Mouse (Mus musculus) embryonic fibroblast, embryonic 13.5 days (primary cell): Measurements from ENCODE around the gene Mphosph9.

Experiments used
- CTCF ChIP-seq: IDR thresholded peaks from 2 replicates; pipeline ENCODE4 v1.5.1; 2011; ENCODE audit warnings: mild to moderate bottlenecking, control low read depth, low read length, moderate library complexity, borderline replicate concordance; ENCODE audit not compliant: insufficient read depth
- POLR2A ChIP-seq: IDR thresholded peaks from 2 replicates; pipeline ENCODE4 v1.6.1; 2011; ENCODE audit warnings: low read depth, mild to moderate bottlenecking, control low read depth, low read length, moderate library complexity

DNA sequence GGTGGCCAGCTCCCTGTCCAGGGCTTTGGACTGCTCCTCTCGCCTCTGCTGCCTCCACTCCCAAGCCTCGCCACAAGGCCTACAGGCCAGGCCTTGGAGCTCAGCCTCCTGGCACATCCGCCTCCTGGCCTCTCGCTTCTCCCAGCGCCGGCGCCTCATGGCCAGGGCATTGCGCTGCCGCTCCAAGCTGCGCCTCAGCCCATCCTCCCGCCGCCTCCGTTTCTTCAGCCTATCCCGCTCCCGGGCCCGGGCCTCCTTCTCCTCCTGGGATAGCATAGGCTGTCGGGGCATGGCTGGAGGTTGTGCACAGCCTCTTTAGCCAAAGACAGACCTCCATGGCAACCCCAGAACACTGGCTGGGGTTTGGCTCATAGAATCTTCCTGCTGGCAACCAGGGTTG lies 21.4 kb upstream of the Mphosph9 start:
- TF ChIP-seq CTCF (no peak), POLR2A (no peak)
